Mouse (Mus musculus): ENCODE measurements at regions not wholly inside any gene's neighbourhood (a gene's known extent, or its start where the extent isn't known, plus 50 kb on each side); places are given as distances from the start of the nearest gene placed in this dataset.

DNA sequence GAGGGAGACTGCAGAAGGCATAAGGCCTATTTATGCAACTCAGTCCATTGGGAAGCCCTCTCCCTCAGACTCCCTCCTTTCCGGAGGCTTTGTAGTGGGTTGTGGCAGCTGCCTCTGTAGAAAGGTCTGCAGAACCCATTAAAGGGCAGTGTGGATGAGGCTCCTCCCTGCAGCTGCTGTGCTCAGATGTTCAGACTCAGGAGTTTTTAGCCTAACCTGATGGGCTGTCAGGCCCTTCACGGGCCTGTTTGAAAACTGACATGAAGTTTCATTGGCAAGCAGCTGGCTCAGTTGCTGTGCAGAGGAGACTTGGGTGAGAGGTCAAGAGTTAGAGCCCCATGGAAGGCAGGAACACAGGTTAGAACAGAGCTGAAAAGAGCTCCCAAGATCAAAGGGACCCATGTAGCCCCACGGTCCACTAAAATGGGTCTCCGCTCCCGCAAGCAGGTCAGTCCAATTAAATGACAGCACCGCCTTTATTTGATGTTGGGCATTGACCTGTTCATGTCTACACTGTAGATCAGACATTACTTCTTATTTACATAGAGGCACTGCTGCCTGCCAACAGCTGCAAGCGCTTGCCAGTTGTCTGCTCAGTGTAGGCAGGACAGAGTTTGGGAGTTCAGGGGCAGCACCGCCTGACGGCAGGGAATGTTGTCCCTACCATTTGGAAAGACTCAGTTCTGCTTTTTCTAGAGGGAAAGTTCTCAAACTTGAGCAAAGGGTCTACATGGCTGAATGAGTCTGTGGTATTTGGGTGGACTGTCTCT, 53.8 kb upstream of the Usp46 start:
- no peak for DNase-seq (ENCODE audit: low read depth, low spot score)

DNA sequence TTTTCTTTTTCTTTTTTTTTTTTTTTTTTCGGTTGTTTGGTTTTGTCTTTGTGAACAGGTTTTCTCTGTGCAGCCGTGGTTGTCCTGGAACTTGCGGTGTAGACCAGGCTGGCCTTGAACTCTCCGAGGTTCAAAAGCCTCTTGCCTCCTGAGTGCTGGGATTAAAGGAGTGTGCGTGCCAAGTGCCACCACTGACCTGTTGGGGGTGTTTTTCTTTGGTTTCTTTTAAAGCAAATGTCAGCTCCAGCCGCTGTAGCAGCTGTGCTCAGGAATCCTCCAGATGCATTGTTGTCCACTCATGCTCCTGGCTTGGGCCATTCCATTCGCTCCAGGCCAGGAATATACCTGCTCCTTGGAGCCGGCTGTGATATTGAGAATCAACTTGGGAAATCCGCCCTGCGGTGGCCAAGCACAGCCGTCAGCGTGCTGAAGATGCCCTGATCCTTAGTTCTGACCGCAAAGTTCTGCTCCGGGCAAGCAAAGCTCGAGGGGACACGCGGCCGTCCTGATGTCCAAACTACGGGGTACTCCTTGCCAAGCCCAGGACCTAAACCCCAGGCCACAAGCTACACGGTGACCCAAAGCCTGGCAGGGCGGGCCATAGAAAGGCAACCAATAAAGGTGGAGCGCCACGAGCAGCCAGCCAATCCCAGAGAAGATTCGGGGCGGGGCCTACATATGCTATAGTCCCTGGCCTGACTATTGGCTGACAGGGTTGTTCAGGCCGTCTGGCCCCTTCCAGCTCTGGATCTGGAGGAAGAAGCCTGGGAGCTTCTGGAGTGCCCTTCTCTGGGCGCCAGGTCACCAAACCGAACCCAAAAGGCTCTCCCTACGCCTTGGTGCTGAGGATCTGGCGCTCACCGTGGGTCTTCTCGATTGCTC, 58.0 kb upstream of the Usp46 start:
- no peak for DNase-seq (ENCODE audit: low read depth, low spot score)

DNA sequence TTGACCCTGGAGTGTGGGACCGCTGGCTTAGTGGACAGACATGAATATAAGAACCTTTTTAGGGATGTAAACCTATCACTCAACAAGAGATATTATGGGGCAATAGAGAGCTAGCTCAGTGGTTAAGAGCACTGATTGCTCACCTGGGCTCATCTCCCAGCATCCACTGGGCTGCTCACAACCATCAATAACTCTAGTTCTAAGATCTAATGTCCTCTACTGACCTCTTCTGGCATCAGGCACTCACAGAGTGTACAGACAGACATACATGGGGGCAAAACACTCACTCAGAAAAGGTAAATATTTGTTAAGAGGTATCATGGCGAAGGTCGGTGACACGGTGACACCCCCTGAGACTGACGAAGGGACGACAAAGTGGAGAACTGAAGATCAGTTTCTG, 59.3 kb upstream of the Usp46 start:
- no peak for DNase-seq (ENCODE audit: low read depth, low spot score)

GRCm38 (mm10) chr5:74129636-74130035, 61.4 kb upstream of the Usp46 start:
- DNase-seq (ENCODE audit: low read depth, low spot score), result peak; percentile 28

DNA sequence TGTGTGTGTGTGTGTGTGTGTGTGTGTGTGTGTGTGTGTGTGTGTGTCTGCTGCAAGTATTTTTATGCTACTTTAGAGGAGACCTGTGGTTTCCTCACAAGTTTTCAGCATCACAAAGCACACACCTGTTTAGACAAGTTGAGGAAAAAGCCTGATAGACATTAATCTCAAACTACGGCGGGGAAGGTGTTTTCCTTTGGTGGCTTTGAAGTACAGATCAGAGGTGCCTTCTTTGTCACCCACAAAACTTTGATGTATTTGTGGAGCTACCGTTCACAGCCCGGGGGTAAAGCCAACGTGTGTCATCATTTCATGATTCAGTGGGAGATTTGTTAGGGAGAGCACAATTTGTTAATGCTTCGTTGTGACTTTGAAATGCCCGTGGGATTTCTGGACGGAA, 62.4 kb upstream of the Rasl11b start:
- no peak for DNase-seq (ENCODE audit: low read depth, low spot score)

GRCm38 (mm10) chr5:74136377-74136776, 58.7 kb upstream of the Rasl11b start:
- no peak for DNase-seq (ENCODE audit: low read depth, low spot score)

- no peak for DNase-seq (ENCODE audit: low read depth, low spot score)
Observed at GRCm38 (mm10) chr5:74136868-74137439, 58.1 kb upstream of the Rasl11b start.

- DNase-seq (ENCODE audit: low read depth, low spot score), result no peak
Observed at GRCm38 (mm10) chr5:74143994-74144393, 51.1 kb upstream of the Rasl11b start.

DNA sequence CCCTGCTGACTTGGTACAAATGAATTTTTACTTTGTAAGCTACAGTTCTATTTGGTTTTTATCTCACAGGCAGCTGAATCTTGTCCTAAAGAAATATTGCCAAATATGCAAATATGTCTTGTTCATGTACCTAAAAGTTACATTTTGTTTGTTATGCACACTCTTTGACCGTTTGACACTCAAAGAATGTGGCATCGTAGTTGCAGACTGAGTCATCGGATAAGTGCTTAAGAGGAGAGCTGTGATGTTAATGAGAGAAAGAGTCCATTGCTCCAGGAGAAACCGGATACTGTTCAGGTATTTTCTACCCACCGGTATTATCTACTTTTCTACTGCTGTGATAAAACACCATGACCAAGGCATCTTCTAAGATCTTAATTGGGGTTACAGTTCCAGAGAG, 50.3 kb upstream of the Rasl11b start:
- DNase-seq (ENCODE audit: low read depth, low spot score), result peak; percentile 46

Data from 3T3-L1 (cell line).